Mouse (Mus musculus): Measurements from ENCODE around the gene Kptn.

- TF ChIP-seq CTCF (conservative IDR thresholded peaks at IDR 0.05; ENCODE audit: insufficient read depth, insufficient read length, low read depth, low read length) = no peak
- no peak for TF ChIP-seq POLR2A (IDR thresholded peaks at IDR 0.05; ENCODE audit: low read depth, low read length)
These were observed 27.1 kb downstream of the Kptn start for GRCm38 (mm10) chr7:16146489-16147410.
